Mouse (Mus musculus) heart, postnatal 0 days (tissue): Measurements from ENCODE around the gene AU040320. TPM values are rescaled to one million over a fixed set of nuclear protein-coding genes. Genes with fewer than 3 reads are reported as not detected.

Experiments used
- ATAC-seq: fragments of 200-750 bp; cut with Nextera tagmentation; 2 replicates; pipeline ENCODE4 v1.8.0; 2017; ENCODE audit warnings: low read depth, moderate number of reproducible peaks, moderate library complexity; ENCODE audit not compliant: insufficient read depth
- DNase-seq: peaks from one replicate; pipeline ENCODE4 v3.0.0-alpha.2; 2016; ENCODE audit warnings: low spot score
- H3K27ac ChIP-seq: fragments of 300-500 bp; sonication (generic); 2 replicates; pipeline ENCODE4 v1.5.1; 2014; ENCODE audit warnings: low read depth, mild to moderate bottlenecking
- H3K27me3 ChIP-seq: fragments of 300-500 bp; sonication (generic); 2 replicates; pipeline ENCODE4 v1.6.1; 2014; ENCODE audit warnings: low read length, mixed read lengths; ENCODE audit not compliant: control insufficient read depth, insufficient read depth
- H3K36me3 ChIP-seq: fragments of 300-500 bp; sonication (generic); replicated peaks from 2 replicates; pipeline ENCODE4 v1.6.1; 2014; ENCODE audit warnings: low read length, mixed read lengths; ENCODE audit not compliant: control insufficient read depth, insufficient read depth
- H3K4me1 ChIP-seq: fragments of 300-500 bp; sonication (generic); 2 replicates; pipeline ENCODE4 v1.6.1; 2014; ENCODE audit warnings: antibody characterized with exemption; ENCODE audit not compliant: control insufficient read depth, insufficient read depth
- H3K4me2 ChIP-seq: fragments of 300-500 bp; sonication (generic); 2 replicates; pipeline ENCODE4 v1.6.1; 2014; ENCODE audit warnings: low read depth, mild to moderate bottlenecking, low read length, moderate library complexity
- H3K4me3 ChIP-seq: fragments of 300-500 bp; sonication (generic); 2 replicates; pipeline ENCODE4 v1.5.1; 2014; ENCODE audit warnings: low read depth, low read length
- H3K9ac ChIP-seq: fragments of 300-500 bp; sonication (generic); replicated peaks from 2 replicates; pipeline ENCODE4 v1.6.1; 2014; ENCODE audit warnings: low read depth, low read length, mixed read lengths
- H3K9me3 ChIP-seq: fragments of 300-500 bp; sonication (generic); replicated peaks from 2 replicates; pipeline ENCODE4 v1.6.1; 2016; ENCODE audit warnings: low read length; ENCODE audit not compliant: control insufficient read depth
- CTCF ChIP-seq: IDR thresholded peaks from 2 replicates; pipeline ENCODE4 v1.5.1; 2016; ENCODE audit warnings: antibody characterized with exemption, control low read depth, low read depth
- EP300 ChIP-seq: IDR thresholded peaks from 2 replicates; pipeline ENCODE4 v1.6.1; 2016; ENCODE audit warnings: antibody characterized with exemption, low read depth
- WGBS: fragments of 180-500 bp; shearing (Covaris S2); extraction: QIAGEN DNeasy Blood & Tissue Kit; methylation state at CpG from one replicate; pipeline ENCODE4 v1.1.7; 2014; 5-methylcytosine and 5-hydroxymethylcytosine counted together
- polyA plus RNA-seq: library from polyadenylated mRNA; unstranded; fragments of >200 nt; fragmentation: Nextera tagmentation; extraction: Ambion mirVana; gene quantifications from 2 replicates; pipeline ENCODE4 v1.2.1, GENCODE M21; 2015
- total RNA-seq: library from RNA; depleted of rRNA; stranded (reverse); fragments of >200 nt; gene quantifications from 2 replicates; pipeline ENCODE4 v1.2.3, GENCODE M21; 2014; ENCODE audit warnings: low replicate concordance

AU040320 gene
- total and polyA plus RNA-seq, 2 experiments from 2014 or later = 16.6 to 69.0 TPM

DNA sequence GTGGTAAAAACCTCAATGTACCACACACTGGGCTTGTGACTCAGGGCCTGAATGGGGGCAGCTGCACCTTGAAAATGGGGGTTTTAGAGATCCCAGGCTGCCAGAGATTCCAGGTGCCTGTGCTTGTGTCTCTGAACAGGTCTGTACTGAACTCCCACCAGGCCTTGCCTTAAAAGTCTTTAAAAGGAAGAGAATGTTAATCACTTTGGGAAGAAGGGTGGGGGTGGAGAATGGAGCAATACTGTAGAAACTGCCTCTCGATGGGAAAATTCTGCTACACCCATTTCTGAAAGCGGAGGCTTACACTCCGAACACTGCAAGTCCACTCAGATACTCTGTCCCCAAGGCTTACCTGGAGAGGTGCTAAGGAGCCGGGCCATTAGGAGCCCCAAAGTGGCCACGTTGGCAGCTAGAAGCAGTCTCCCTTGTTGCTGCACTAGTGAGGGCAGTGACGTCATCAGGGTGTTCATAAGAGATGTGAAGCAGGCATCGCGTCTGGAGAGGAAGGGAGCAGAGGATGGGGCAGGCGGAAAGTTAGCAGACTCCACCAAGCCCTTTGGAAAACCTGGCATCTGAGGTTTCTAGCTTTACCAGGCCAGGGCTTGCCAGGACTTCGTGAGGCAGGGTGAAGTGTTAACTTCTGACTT, 7.0 kb upstream of the AU040320 start:
- peaks cover 7% of the 10 kb centered on the region; the same call in 1 of the 2 replicates for H3K4me1 ChIP-seq
- peaks cover 41% of the 10 kb centered on the region for H3K36me3 ChIP-seq
- no peaks in the 10 kb centered on the region for H3K9me3 ChIP-seq
- H3K27me3 ChIP-seq = no peaks in the 10 kb centered on the region
- H3K4me2 ChIP-seq = no peak overlapping the region
- no peak overlapping the region for H3K9ac ChIP-seq
- no peak for TF ChIP-seq EP300
- no peak for TF ChIP-seq CTCF
- DNase-seq (no peak), ATAC-seq (no peak)
- 70% methylated on average over 10 of the region's 10 CpGs for WGBS
- no peak overlapping the region for H3K4me3 ChIP-seq
- no peak overlapping the region for H3K27ac ChIP-seq

DNA sequence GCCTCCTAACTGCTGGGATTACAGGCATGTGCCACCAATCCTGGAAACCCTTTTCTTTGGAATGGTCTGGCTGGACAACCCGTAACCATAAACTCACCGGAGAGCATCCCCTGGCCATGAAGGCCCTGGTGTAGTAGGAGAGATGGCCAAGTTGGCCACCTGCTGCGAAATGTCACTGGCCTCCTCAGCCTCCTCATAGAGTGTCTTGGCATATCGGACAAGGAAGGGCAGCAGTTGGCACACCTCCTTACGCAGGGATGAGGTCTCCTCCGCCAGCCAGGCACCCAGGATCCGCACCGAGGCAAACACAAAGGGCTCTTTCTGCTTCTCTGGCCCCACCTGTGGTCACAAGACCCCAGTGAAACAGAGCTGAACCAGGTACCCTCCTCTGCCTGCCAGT, 5.0 kb upstream of the AU040320 start:
- ATAC-seq (no peak), DNase-seq (no peak)
- H3K4me2 ChIP-seq = no peak overlapping the region
- WGBS = 93% methylated on average over 8 of the region's 8 CpGs
- H3K36me3 ChIP-seq = peaks cover 39% of the 10 kb centered on the region
- H3K27me3 ChIP-seq = no peaks in the 10 kb centered on the region
- peaks cover 20% of the 10 kb centered on the region for H3K4me1 ChIP-seq
- H3K9ac ChIP-seq = no peak overlapping the region
- no peaks in the 10 kb centered on the region for H3K9me3 ChIP-seq
- H3K27ac ChIP-seq = no peak overlapping the region
- TF ChIP-seq EP300 = no peak
- no peak for TF ChIP-seq CTCF
- no peak overlapping the region for H3K4me3 ChIP-seq

DNA sequence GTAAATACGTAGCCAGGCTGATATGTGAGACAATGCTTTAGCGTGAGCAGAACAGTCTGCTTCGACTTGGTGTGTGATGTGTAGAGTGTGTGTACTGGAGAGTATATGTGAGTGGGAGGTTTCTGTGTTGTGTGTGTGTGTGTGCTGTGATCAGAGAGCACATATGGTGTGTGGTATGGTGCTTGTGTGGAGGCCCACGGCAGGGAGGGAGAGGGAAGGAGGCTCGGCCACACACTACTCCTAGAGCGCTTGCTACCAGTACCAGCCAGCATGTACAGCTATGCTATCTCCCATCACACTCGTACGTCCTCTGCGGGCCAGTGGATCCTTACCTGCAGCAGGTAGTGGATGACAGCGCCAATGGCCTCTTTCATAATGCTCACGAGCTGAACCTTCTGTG, 3.8 kb upstream of the AU040320 start:
- H3K9me3 ChIP-seq = no peaks in the 10 kb centered on the region
- no peak for TF ChIP-seq CTCF
- TF ChIP-seq EP300 = no peak
- H3K4me1 ChIP-seq = peaks cover 24% of the 10 kb centered on the region
- no peaks in the 10 kb centered on the region for H3K27me3 ChIP-seq
- WGBS = 80% methylated on average over 11 of the region's 11 CpGs
- H3K36me3 ChIP-seq = peaks cover 35% of the 10 kb centered on the region
- DNase-seq = no peak
- H3K9ac ChIP-seq = no peak overlapping the region
- no peak overlapping the region for H3K4me3 ChIP-seq
- no peak overlapping the region; the same call in 1 of the 2 replicates for H3K4me2 ChIP-seq
- H3K27ac ChIP-seq = no peak overlapping the region
- ATAC-seq = no peak

GRCm38 (mm10) chr4:126750046-126750683, 3.2 kb upstream of the AU040320 start:
- WGBS = 65% methylated on average over 26 of the region's 26 CpGs
- Histone ChIP-seq H3K9me3 (no peaks in the 10 kb centered on the region), H3K4me1 (peaks cover 24% of the 10 kb centered on the region), H3K27me3 (no peaks in the 10 kb centered on the region), H3K9ac (no peak overlapping the region), H3K4me3 (no peak overlapping the region), H3K4me2 (peak overlapping the region; percentile 14; the same call in 1 of the 2 replicates), H3K36me3 (peaks cover 30% of the 10 kb centered on the region), H3K27ac (no peak overlapping the region)
- DNase-seq (no peak), ATAC-seq (no peak)
- TF ChIP-seq CTCF = no peak
- no peak for TF ChIP-seq EP300

GRCm38 (mm10) chr4:126750863-126751555, 2.3 kb upstream of the AU040320 start:
- H3K36me3 ChIP-seq = peaks cover 22% of the 10 kb centered on the region
- peaks cover 24% of the 10 kb centered on the region for H3K4me1 ChIP-seq
- no peak for TF ChIP-seq CTCF
- TF ChIP-seq EP300 = no peak
- H3K27me3 ChIP-seq = no peaks in the 10 kb centered on the region
- no peak overlapping the region for H3K4me2 ChIP-seq
- no peak for ATAC-seq
- no peak for DNase-seq
- H3K9me3 ChIP-seq = no peaks in the 10 kb centered on the region
- no peak overlapping the region for H3K4me3 ChIP-seq
- no peak overlapping the region for H3K27ac ChIP-seq
- WGBS = 90% methylated on average over 8 of the region's 8 CpGs
- H3K9ac ChIP-seq = no peak overlapping the region
